Mouse (Mus musculus): ENCODE measurements around the gene Lman2l. TPM values are rescaled to one million over a fixed set of nuclear protein-coding genes. Genes with fewer than 3 reads are reported as not detected.

Lman2l gene
- polyA plus RNA-seq, 1 experiment from 2014 or later, result 42.1 TPM

GRCm38 (mm10) chr1:36401509-36401908, 43.6 kb downstream of the Lman2l start:
- ATAC-seq (ENCODE audit: insufficient read depth, low FRiP score, low read depth), result no peak
- H3K27ac ChIP-seq, result no peak overlapping the region
- H3K4me3 ChIP-seq (replicated peaks), result no peak overlapping the region
- no peaks in the 10 kb centered on the region for H3K9me3 ChIP-seq
- H3K36me3 ChIP-seq, result no peaks in the 10 kb centered on the region
- H3K4me2 ChIP-seq, result no peak overlapping the region
- no peaks in the 10 kb centered on the region for H3K27me3 ChIP-seq (replicated peaks)
- no peaks in the 10 kb centered on the region for H3K4me1 ChIP-seq
- no peak overlapping the region for H3K9ac ChIP-seq
- 53% methylated on average over 4 of the region's 4 CpGs for WGBS

GRCm38 (mm10) chr1:36397041-36397440, 48.0 kb downstream of the Lman2l start:
- H3K4me2 ChIP-seq, result no peak overlapping the region
- 25% methylated on average over 6 of the region's 6 CpGs for WGBS
- no peaks in the 10 kb centered on the region for H3K9me3 ChIP-seq
- no peak overlapping the region for H3K4me3 ChIP-seq (replicated peaks)
- no peak overlapping the region for H3K27ac ChIP-seq
- no peak for ATAC-seq (ENCODE audit: insufficient read depth, low FRiP score, low read depth)
- no peaks in the 10 kb centered on the region for H3K36me3 ChIP-seq
- H3K4me1 ChIP-seq, result no peaks in the 10 kb centered on the region
- no peak overlapping the region for H3K9ac ChIP-seq
- H3K27me3 ChIP-seq (replicated peaks), result no peaks in the 10 kb centered on the region

- Histone ChIP-seq H3K4me3 (replicated peaks) (no peak overlapping the region), H3K9me3 (no peaks in the 10 kb centered on the region), H3K27ac (no peak overlapping the region), H3K36me3 (no peaks in the 10 kb centered on the region), H3K4me2 (no peak overlapping the region), H3K9ac (no peak overlapping the region), H3K4me1 (no peaks in the 10 kb centered on the region), H3K27me3 (replicated peaks) (no peaks in the 10 kb centered on the region)
- no peak for ATAC-seq (ENCODE audit: insufficient read depth, low FRiP score, low read depth)
- WGBS, result 69% methylated on average over 4 of the region's 4 CpGs
These were observed 65.5 kb downstream of the Lman2l start for GRCm38 (mm10) chr1:36379582-36379981.

- no peak overlapping the region for H3K27ac ChIP-seq
- ATAC-seq (ENCODE audit: insufficient read depth, low FRiP score, low read depth), result no peak
- no peak overlapping the region for H3K9ac ChIP-seq
- H3K4me2 ChIP-seq, result no peak overlapping the region
- H3K4me3 ChIP-seq (replicated peaks), result no peak overlapping the region
- H3K27me3 ChIP-seq (replicated peaks), result no peaks in the 10 kb centered on the region
- H3K36me3 ChIP-seq, result no peaks in the 10 kb centered on the region
- no peaks in the 10 kb centered on the region for H3K4me1 ChIP-seq
- WGBS, result 64% methylated on average over 6 of the region's 6 CpGs
- H3K9me3 ChIP-seq, result no peaks in the 10 kb centered on the region
These were observed 66.2 kb downstream of the Lman2l start for GRCm38 (mm10) chr1:36378880-36379279.

- H3K27ac ChIP-seq, result no peak within 1 kb of the TSS
- no peaks in the 10 kb centered on the region for H3K27me3 ChIP-seq (replicated peaks)
- no peak within 1 kb of the TSS for H3K4me3 ChIP-seq (replicated peaks)
- no peak for ATAC-seq (ENCODE audit: insufficient read depth, low FRiP score, low read depth)
- 75% methylated on average over 10 of the region's 10 CpGs for WGBS
- no peak within 1 kb of the TSS for H3K9ac ChIP-seq
- peaks cover 9% of the 10 kb centered on the region for H3K4me1 ChIP-seq
- H3K9me3 ChIP-seq, result no peaks in the 10 kb centered on the region
- H3K4me2 ChIP-seq, result no peak within 1 kb of the TSS
- no peaks in the 10 kb centered on the region for H3K36me3 ChIP-seq
These were observed 72.9 kb downstream of the Lman2l start, which contains the start of gene Fer1l5 for GRCm38 (mm10) chr1:36371934-36372845. Fer1l5 (plus strand) TSS chr1:36372291.

- H3K4me3 ChIP-seq (replicated peaks), result no peak overlapping the region
- H3K27ac ChIP-seq, result no peak overlapping the region
- H3K4me2 ChIP-seq, result no peak overlapping the region
- no peaks in the 10 kb centered on the region for H3K27me3 ChIP-seq (replicated peaks)
- no peak overlapping the region for H3K9ac ChIP-seq
- H3K9me3 ChIP-seq, result no peaks in the 10 kb centered on the region
- no peaks in the 10 kb centered on the region for H3K36me3 ChIP-seq
- H3K4me1 ChIP-seq, result peaks cover 9% of the 10 kb centered on the region
- 76% methylated on average over 6 of the region's 6 CpGs for WGBS
- no peak for ATAC-seq (ENCODE audit: insufficient read depth, low FRiP score, low read depth)
These were observed 74.2 kb downstream of the Lman2l start for GRCm38 (mm10) chr1:36370918-36371317.

Other genes with a start within 250 kb of the Lman2l start
- gene Uggt1, start 200.6 kb downstream of the Lman2l start, polyA plus RNA-seq (2015; fragmentation: Nextera tagmentation; extraction: Ambion mirVana), result 52.8 and 60.3 TPM in 2 replicates
- gene Neurl3, start 170.6 kb downstream of the Lman2l start, polyA plus RNA-seq (2015; fragmentation: Nextera tagmentation; extraction: Ambion mirVana), result 15.6 and 18.7 TPM in 2 replicates
- gene Arid5a, start 137.5 kb downstream of the Lman2l start, polyA plus RNA-seq (2015; fragmentation: Nextera tagmentation; extraction: Ambion mirVana), result 3.5 and 4.7 TPM in 2 replicates
- gene Kansl3, start 76.1 kb downstream of the Lman2l start, polyA plus RNA-seq (2015; fragmentation: Nextera tagmentation; extraction: Ambion mirVana), result 36.4 and 37.4 TPM in 2 replicates
- 0.84 and 0.91 TPM in 2 replicates for gene Fer1l5, start 73.0 kb downstream of the Lman2l start, polyA plus RNA-seq (2015; fragmentation: Nextera tagmentation; extraction: Ambion mirVana)
- 17.7 and 17.9 TPM in 2 replicates for gene Cnnm4, start 26.3 kb upstream of the Lman2l start, polyA plus RNA-seq (2015; fragmentation: Nextera tagmentation; extraction: Ambion mirVana)
- 3.6 and 4.3 TPM in 2 replicates for gene Cnnm3, start 66.6 kb upstream of the Lman2l start, polyA plus RNA-seq (2015; fragmentation: Nextera tagmentation; extraction: Ambion mirVana)
- gene Ankrd23, start 91.6 kb upstream of the Lman2l start, polyA plus RNA-seq (2015; fragmentation: Nextera tagmentation; extraction: Ambion mirVana), result 19.5 and 20.5 TPM in 2 replicates
- not detected in 2 replicates for gene Gm42417, start 94.2 kb upstream of the Lman2l start, polyA plus RNA-seq (2015; fragmentation: Nextera tagmentation; extraction: Ambion mirVana)
- gene Ankrd39, start 102.2 kb upstream of the Lman2l start, polyA plus RNA-seq (2015; fragmentation: Nextera tagmentation; extraction: Ambion mirVana), result 24.9 and 27.2 TPM in 2 replicates
- gene Sema4c, start 113.1 kb upstream of the Lman2l start, polyA plus RNA-seq (2015; fragmentation: Nextera tagmentation; extraction: Ambion mirVana), result 13.6 and 15.0 TPM in 2 replicates
- gene Fam178b, start 237.9 kb upstream of the Lman2l start, polyA plus RNA-seq (2015; fragmentation: Nextera tagmentation; extraction: Ambion mirVana), result 0.68 and 0.96 TPM in 2 replicates
- gene Cox5b, start 246.2 kb upstream of the Lman2l start, polyA plus RNA-seq (2015; fragmentation: Nextera tagmentation; extraction: Ambion mirVana), result 638 and 681 TPM in 2 replicates